Mouse (Mus musculus): ENCODE measurements around the gene Plppr2. TPM values are rescaled to one million over a fixed set of nuclear protein-coding genes. Genes with fewer than 3 reads are reported as not detected.
A peak's percentile ranks its signal among the peaks of the same experiment; 100 is the strongest.

Gene Plppr2
- 1 to 10 TPM; 2.4 to 3.0 TPM for total RNA-seq (2021)
- long read RNA-seq, experiment 1, result 0 reads
- long read RNA-seq, experiment 2, partial matches to known transcripts, result 0 of 1 reads
- long read RNA-seq, experiment 2, other reads (novel, unspliced or antisense), result 1 of 1 reads

DNA sequence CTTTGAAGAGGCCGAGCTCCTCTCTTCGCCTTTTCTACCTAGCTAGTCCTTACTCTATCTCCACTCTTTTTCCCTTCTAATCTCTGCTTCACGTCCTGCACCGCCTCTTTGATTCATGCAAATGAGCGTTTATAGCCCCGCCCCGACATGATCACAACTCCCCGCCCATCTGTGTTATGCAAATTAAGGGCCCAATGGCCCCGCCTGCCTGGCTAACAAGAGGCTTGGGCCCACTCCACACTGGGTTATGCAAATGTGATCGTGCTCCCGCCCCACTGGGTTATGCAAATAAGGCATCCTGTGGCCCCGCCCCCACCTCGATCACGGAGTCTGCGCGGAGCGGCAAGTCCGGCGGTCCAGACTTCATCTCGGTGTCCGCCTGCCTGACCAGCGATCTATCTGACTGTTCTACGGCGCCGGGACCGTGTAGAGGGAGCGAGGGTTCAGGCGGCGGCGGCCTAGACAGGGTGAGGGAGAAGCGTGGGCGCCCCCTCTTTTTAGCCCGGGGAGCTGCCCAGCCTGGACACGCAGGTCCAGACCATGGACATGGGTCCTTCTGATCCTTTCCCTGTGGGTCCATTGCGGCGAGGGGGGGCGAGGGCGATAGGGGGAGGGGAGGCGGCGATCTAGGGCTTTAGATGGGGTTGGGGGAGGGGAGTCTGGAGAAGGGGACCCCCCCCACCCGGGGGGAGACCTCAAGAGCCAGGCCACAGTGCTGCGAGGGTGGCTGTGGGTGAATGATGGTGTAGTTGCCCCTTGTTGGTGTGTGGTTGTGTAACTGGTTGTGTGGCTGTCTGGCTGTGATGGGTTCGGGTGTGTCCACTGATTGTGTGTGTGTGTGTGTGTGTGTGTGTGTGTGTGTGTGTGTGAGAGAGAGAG lies at the start of gene Plppr2:
TSS of gene Plppr2 (plus strand) at position 342 of the 879 bp plus-strand sequence.
- peak; percentile 96 for DNase-seq

DNA sequence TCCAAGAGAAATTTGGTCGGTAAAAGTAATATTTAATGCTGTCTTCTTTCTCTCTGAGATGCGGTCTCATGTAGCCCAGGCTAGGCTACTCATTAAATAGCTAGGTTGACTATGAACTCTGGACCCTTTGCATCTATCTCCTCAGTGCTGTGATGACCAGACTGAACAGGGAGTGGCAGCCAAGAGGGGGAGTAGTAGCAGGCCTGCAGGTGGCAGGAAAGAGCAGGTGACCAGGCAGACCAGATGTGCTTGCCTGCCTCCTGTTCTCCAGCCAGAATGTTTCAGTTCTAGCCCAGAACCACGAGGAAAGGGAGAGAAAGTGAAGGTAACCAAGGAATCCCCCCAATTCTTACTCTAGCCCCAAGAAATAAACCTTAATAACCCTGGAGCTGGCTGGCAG lies 47.6 kb upstream of the Plppr2 start:
- no peak for DNase-seq

- DNase-seq, result peak; percentile 76 to 85
Observed at GRCm38 (mm10) chr9:21901223-21901820, 35.5 kb upstream of the Plppr2 start.

GRCm38 (mm10) chr9:21904031-21904430 lies 32.8 kb upstream of the Plppr2 start:
- no peak for DNase-seq

DNA sequence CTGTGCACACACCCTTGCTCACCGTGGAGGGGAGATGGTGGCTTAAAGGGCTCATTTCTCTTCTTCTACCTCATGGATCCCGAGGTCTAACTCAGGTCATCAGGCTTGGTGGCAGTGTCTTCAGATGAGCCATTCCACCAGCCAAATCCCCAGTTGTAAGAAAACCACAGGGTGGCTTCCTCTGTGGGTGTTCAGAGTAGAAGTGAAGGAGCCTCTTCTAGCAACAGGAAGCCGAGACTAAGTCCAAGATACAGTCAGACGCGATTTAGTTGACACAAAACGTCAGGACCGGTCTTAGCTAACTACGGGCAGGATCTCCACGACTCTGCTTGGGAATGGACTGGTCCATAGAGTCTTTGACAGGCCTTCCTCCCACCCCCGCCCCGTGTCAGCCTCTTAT lies 28.6 kb upstream of the Plppr2 start:
- DNase-seq, result no peak

DNA sequence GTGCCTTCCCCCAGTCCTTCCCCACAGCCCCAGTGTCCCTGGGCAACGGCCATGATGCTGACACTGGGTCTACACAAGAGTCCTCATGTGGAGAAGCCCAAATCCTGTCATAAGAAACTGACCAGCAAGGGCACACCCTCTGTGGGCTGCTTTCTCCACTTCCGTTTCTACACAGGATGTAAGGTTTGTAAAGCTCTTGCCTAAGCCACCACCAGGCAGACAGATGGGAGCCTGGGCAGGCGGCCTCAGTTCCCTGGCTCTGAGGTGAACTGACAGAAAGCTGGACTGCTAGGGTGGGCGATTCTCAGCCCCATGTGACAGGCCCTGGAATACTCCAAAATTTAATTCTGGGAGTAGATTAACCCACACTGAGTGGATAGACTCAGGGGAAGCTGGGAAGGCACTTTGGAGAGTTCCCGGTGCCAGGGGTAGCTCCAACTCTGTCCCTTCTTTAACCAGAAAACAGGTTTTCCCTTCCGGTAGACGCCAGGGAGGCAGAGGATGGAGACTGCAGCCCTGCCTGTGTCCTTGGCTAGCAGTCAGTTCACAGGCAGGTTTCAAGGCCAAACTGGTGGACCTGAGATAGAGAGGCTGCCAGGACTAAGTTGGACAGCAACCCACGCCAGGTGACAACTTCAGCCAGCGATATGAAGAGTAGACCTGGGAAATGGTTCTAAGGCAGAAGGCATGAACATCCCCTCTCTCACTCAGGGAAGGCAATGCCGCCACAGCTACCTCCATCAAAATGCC lies 27.2 kb upstream of the Plppr2 start:
- DNase-seq, result no peak

- no peak for DNase-seq
Observed at GRCm38 (mm10) chr9:21916851-21917492, 19.9 kb upstream of the Plppr2 start.

DNA sequence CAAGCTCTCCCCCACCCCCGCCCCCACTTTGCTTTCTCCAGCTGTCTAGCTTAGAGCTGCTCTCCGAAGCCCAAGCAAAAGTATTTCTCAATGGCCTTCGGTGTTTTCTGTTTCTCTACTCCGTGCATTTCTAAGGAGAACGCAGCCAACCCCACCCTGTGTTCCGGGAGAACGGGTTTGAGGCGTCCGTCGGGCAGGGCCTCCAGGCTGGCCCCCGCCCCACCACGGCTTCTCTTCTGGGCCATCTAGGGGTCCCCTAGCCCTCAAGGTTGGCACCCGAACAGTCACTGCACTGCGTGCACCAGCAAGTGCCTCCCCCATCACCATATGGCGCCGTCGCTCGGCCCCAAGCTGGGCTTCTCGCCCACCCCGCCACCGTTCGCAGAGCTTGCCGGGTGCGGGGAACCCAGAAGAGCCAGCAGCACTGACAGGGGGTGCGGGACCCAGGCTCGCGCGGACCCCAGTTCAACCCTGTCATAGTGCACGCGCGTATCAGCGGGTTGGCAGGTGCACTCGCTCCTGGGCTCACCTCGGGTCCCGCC lies 19.3 kb upstream of the Plppr2 start:
- DNase-seq, result peak; percentile 42 to 51

DNA sequence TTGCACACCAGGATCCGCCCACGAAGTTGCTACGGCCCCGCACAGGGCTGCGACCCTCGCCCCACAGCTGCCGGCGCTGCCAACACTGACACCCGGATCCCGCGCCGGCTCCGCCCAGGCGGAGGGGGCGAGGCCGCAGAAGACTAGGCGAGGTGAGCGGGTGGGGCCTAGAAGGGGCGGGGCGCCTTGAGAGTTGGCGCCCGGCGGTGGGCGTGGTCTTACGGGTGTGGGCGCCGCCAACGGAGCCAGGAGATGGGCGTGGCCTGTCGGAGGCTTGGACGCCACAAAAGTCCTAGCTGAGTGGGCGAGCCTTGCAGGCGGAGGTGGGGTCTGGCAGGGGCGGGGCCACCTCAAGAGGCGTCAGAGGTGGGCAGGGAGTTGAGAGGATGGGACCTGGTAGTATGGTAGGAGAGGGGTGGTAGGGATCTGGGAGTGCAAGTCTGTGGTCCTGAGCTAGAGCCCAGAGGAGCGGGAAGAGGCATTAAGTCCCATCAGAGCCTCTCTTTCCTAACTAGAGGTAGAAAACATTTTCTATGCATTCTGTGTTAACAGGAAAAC lies 18.7 kb upstream of the Plppr2 start, which contains the start of gene Rab3d:
TSS of gene Rab3d (minus strand) at position 158 of the 558 bp plus-strand sequence.
- peak; percentile 96 to 97 for DNase-seq

- DNase-seq, result no peak
Observed at GRCm38 (mm10) chr9:21918692-21919384, 18.0 kb upstream of the Plppr2 start.

- DNase-seq, result no peak
Observed at GRCm38 (mm10) chr9:21923036-21923435, 13.8 kb upstream of the Plppr2 start.

DNA sequence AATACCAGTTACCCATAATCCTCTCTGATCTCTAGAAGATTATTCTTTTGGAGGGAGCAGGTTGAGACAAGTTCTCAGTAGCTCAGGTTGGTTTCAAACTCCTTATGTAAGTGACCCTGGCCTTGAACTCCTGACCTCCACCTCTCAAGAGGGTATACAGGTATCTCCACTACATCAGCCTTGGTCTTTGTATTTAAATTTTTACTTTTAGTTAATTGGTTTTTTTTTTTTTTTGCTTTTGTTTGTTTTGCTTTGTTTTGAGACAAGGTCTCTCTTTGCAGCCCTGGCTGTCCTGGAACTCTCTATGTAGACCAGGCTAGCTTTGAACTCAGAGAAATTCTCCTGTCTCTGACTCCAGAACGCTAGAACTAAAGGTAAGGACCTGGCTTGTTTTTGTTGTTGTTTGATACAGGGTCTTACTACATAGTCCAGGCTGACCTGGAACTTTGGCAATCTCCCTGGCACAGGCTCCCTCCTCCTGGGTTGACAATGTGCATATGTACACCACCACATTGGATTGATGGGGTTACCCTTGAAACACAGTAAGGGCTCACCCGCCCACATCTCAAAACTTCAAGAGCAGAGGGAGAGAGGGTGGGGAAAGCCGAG lies 13.2 kb upstream of the Plppr2 start:
- DNase-seq, result no peak

GRCm38 (mm10) chr9:21924099-21924493 lies 12.7 kb upstream of the Plppr2 start:
- DNase-seq, result peak; percentile 96 to 98

DNA sequence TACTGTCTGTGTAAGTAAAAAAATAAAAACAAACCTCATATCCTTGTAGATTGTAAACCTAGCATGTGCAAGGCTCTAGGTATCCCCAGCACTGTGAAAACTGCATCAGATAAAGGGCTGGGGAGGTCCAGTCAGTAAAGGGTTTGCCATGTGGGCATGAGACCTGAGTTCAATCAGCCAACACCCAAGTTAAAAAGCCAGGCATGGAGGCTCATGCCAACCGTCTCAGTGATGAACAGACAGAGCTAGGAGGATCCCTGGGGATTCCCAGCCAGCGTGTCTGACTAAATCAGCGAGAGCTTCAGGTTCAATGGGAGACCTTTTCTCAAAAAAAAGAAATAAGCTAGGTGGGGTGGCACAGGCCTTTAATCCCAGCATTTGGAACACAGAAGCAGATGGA lies 11.8 kb upstream of the Plppr2 start:
- no peak for DNase-seq

- no peak for DNase-seq
Observed at GRCm38 (mm10) chr9:21925506-21925905, 11.3 kb upstream of the Plppr2 start.

GRCm38 (mm10) chr9:21926155-21926554 lies 10.7 kb upstream of the Plppr2 start:
- peak in 1 of 2 experiments; percentile 22 for DNase-seq

GRCm38 (mm10) chr9:21926784-21927183 lies 10.0 kb upstream of the Plppr2 start:
- peak in 1 of 2 experiments; percentile 18 for DNase-seq

GRCm38 (mm10) chr9:21927208-21927753 lies 9.6 kb upstream of the Plppr2 start, which contains the start of the genes Ccdc159 and Tmem205:
Ccdc159 (plus strand) TSS chr9:21927471.
Tmem205 (minus strand) TSS chr9:21927556.
- peak; percentile 93 to 98 for DNase-seq

DNA sequence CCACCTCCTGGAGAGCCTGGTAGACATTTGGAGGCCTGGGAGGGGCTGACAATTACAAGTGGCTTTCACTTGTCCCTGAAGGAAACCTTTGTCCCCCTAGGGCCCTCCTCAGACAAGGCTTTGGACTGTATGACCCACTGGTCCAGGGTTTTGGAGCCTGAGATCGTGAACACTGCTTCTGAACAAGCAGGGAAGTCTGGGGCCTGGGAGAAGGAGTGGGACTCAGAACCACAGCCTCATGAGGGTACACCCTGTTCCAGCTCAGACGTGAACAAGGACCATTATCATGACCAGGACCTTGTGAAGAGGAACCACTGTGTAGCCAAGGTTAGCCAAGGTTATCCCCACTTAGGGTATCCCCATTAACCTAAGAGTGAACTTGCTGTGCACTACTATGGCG lies 7.6 kb upstream of the Plppr2 start:
- DNase-seq, result no peak

GRCm38 (mm10) chr9:21932006-21932405 lies 4.8 kb upstream of the Plppr2 start:
- DNase-seq, result peak in 1 of 2 experiments; percentile 29

All from heart, adult 18-20 months (tissue).